Mouse (Mus musculus) myocyte (in vitro differentiated cells): ENCODE results near the gene Cdc42se2.

Experiments
- CEBPB ChIP-seq: IDR thresholded peaks from 2 replicates; pipeline ENCODE4 v1.6.1; 2011; ENCODE audit warnings: mild to moderate bottlenecking, moderate library complexity; ENCODE audit not compliant: poor library complexity, insufficient read depth, severe bottlenecking
- E2F4 ChIP-seq: IDR thresholded peaks from one replicate; pipeline ENCODE4 v1.6.1; 2011; ENCODE audit warnings: mild to moderate bottlenecking, control low read depth, moderate library complexity; ENCODE audit not compliant: insufficient read depth
- MAX ChIP-seq: IDR thresholded peaks from one replicate; pipeline ENCODE4 v1.6.1; 2011; ENCODE audit warnings: low read depth, mild to moderate bottlenecking, control low read depth
- MYOD1 ChIP-seq, 3 experiments: IDR thresholded peaks; one replicate each; pipeline ENCODE4 v1.6.1; 2011; ENCODE audit warnings: control low read depth in 2 of 3, low read depth in 2 of 3, mild to moderate bottlenecking in 2 of 3, moderate library complexity in 1 of 3; ENCODE audit not compliant: insufficient read length in 2 of 3, control insufficient read depth in 1 of 3
- MYOG ChIP-seq, 3 experiments: IDR thresholded peaks; one replicate each; pipeline ENCODE4 v1.6.1; 2011; ENCODE audit warnings: control low read depth in 2 of 3, low read depth in 2 of 3, mild to moderate bottlenecking in 2 of 3; ENCODE audit not compliant: insufficient read length in 2 of 3, control insufficient read depth in 1 of 3, insufficient read depth in 1 of 3
- POLR2A ChIP-seq: IDR thresholded peaks from one replicate; pipeline ENCODE4 v1.6.1; 2011; ENCODE audit warnings: low read depth, mild to moderate bottlenecking, control low read depth, moderate library complexity; ENCODE audit not compliant: insufficient read length
- POLR2AphosphoS2 ChIP-seq: IDR thresholded peaks from one replicate; pipeline ENCODE4 v1.6.1; 2011; ENCODE audit warnings: low read depth, control low read depth; ENCODE audit not compliant: insufficient read length
- TCF12 ChIP-seq: IDR thresholded peaks from one replicate; pipeline ENCODE4 v1.6.1; 2011; ENCODE audit warnings: mild to moderate bottlenecking, control low read depth; ENCODE audit not compliant: poor library complexity, insufficient read depth, severe bottlenecking
- USF1 ChIP-seq: IDR thresholded peaks from one replicate; pipeline ENCODE4 v1.6.1; 2011; ENCODE audit warnings: low read depth, mild to moderate bottlenecking, control low read depth, moderate library complexity

DNA sequence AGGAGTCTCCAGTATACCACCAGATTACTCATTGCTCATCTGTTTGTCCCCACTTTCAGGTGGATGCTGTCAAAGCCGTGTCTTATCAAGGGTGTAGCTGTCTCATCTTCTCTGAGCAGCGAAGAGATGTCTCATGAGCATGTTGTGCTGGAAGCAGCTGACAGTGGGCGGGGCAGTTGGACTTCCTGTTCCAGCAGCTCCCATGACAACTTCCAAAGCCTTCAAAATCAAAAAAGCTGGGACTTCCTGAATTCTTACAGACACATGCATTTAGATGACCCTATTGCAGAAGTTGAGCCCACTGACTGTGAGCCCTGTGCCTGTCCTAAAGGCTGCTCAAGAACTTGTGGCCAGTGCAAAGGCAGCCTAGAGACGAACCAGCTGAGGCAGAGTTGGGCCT, 96.3 kb downstream of the Cdc42se2 start:
- TF ChIP-seq USF1: no peak
- TF ChIP-seq TCF12: no peak
- TF ChIP-seq MYOG (IDR thresholded peaks at IDR 0.05; ENCODE audit: control insufficient read depth in 1 of 3, insufficient read depth in 1 of 3, insufficient read length in 2 of 3, low read depth in 2 of 3): no peak
- TF ChIP-seq MYOD1 (IDR thresholded peaks at IDR 0.05; ENCODE audit: control insufficient read depth in 1 of 3, insufficient read length in 2 of 3, low read depth in 2 of 3): no peak
- TF ChIP-seq CEBPB: no peak
- no peak for TF ChIP-seq POLR2A
- no peak for TF ChIP-seq POLR2AphosphoS2
- TF ChIP-seq MAX: no peak
- no peak for TF ChIP-seq E2F4
